Mouse (Mus musculus): ENCODE data around the gene Hnrnpc. TPM values are rescaled to one million over a fixed set of nuclear protein-coding genes. Genes with fewer than 3 reads are reported as not detected.
"Not testable (repeated sequence)": the region's sequence is repeated elsewhere in the genome, so short reads cannot be mapped to it uniquely, and the experiment has no call there.

The Hnrnpc gene
- total RNA-seq, 1 experiment from 2014 or later: 426 TPM

DNA sequence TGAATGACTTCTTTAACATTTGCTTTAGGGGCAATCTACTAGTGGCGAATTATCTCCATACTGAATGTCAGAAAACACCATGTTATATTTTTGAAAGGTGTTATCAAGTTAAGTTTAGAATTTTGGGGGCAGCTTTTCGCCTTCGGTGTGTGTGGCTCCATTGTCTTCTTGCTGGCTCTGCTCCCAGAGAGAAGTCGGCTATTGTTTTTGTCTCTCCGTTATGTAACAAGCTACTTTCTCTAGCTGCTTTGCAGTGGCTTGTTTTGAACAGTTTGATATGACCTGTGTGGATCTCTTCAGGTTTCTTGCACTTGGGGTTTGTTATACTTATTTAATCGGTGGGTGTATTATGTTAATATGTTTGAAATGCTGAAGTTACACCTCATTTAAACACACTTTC, 60.4 kb downstream of the Hnrnpc start:
- no peak for ATAC-seq (ENCODE audit: extremely low read depth, insufficient number of reproducible peaks, low FRiP score, poor library complexity, severe bottlenecking)

DNA sequence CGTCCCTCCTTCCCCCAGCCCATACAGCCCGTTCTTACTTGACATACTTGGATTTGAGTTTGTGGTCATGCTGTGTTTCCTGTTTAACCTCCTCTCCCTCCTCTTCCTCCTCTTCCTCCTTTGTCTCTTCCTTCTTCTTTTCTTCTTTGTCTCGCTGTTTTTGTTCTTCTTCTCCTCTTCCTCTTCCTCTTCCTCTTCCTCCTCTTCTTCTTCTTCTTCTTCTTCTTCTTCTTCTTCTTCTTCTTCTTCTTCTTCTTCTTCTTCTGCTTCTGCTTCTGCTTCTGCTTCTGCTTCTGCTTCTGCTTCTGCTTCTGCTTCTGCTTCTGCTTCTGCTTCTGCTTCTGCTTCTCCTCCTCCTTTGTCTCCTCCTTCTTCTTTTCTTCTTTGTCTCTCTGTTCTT, 61.5 kb downstream of the Hnrnpc start, which contains the start of gene Olfr221:
Olfr221 (minus strand) TSS at position 101 of the 400 bp plus-strand sequence.
- not testable (repeated sequence) for ATAC-seq (ENCODE audit: extremely low read depth, insufficient number of reproducible peaks, low FRiP score, poor library complexity, severe bottlenecking)

DNA sequence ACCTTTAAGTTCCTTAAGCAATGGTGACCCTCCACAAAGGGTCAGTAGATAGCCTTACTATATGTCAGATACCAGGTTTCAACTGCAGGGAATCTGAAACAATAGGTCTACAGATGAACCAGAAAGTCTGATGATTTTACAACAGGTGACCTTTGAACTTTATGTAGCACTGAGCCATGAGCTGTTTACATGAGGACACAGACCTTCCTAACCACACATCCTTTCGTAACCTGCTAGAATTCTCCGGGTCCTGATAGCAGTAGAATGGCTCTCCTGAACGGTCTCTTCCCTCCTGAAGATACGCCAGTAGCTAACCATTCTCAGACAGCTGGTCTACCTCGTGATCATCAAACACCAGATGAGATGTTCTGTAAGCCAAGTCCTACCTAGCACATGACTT, 64.5 kb downstream of the Hnrnpc start:
- no peak for ATAC-seq (ENCODE audit: extremely low read depth, insufficient number of reproducible peaks, low FRiP score, poor library complexity, severe bottlenecking)

DNA sequence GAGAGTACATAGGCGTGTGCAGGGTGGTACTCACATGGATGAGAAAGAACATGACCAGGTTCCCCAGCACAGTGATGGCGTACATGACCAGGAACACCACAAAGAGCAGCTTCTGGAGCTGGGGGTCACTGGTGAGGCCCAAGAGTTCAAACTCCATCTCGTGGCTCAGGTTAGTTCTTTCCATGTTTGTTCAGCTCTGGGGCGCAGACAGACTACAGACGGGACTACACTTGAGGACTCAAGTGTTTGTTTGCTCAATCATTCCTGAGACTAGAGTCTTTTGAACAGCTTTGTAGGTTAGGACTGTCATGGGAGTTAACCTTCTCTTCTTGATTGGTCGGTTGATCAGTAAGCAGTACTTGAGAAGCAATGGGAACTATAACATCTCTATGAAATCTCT, 67.9 kb downstream of the Hnrnpc start:
- no peak for ATAC-seq (ENCODE audit: extremely low read depth, insufficient number of reproducible peaks, low FRiP score, poor library complexity, severe bottlenecking)

DNA sequence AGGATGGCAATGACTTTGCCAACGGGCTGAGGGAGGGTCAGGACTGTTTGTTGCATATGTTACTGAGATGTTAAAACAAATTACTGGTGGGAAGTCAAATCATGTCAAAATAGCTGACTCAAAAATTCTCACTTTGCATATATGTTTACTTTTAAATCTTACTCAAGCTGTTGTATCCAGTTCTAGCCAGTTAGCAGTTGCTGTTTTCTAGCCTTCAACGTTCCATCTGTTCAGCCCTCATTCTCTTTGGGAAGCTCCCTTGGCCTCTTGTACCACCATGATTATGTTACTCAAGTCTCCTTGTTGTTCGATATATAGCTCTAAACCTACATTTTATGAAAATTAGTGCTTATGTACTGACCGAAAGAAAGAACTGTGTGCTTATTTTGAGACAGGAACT, 77.5 kb downstream of the Hnrnpc start:
- no peak for ATAC-seq (ENCODE audit: extremely low read depth, insufficient number of reproducible peaks, low FRiP score, poor library complexity, severe bottlenecking)

DNA sequence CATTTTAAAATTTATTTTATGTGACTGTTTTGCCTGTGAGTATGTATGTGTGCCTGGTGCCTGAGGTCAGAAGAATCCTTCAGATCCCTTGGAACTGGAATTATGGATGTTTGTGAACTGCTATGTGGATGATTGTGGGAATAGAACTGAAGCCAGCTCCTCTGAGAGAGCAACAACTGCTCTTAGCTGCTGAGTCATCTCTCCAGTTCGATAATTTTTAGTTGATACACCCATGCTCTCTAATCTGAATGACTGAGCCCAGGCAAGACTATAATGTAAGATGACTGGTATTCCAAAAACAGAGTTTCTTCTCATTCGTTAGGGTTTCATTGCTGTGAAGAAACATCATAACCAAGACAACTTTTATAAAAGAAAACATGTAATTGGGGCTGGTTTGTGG, 79.7 kb downstream of the Hnrnpc start:
- no peak for ATAC-seq (ENCODE audit: extremely low read depth, insufficient number of reproducible peaks, low FRiP score, poor library complexity, severe bottlenecking)

Other genes with a start within 250 kb of the Hnrnpc start
- 23.1 and 25.8 TPM in 2 replicates for gene Mettl17, start 219.2 kb downstream of the Hnrnpc start, total RNA-seq (2017)
- 0.37 and 0.58 TPM in 2 replicates for gene Slc39a2, start 211.1 kb downstream of the Hnrnpc start, total RNA-seq (2017)
- 0.74 and 4.7 TPM in 2 replicates for gene Ndrg2, start 189.9 kb downstream of the Hnrnpc start, total RNA-seq (2017)
- not detected in 2 replicates for gene Tppp2, start 185.6 kb downstream of the Hnrnpc start, total RNA-seq (2017)
- not detected in 2 replicates for gene Rnase13, start 181.3 kb downstream of the Hnrnpc start, total RNA-seq (2017)
- 1.5 TPM in 1 of 2 replicates, not detected in the other for gene Arhgef40, start 119.3 kb downstream of the Hnrnpc start, total RNA-seq (2017)
- gene Tmem253, start 88.4 kb downstream of the Hnrnpc start, total RNA-seq (2017): not detected in 2 replicates
- 5.1 and 5.8 TPM in 2 replicates for gene Zfp219, start 83.3 kb downstream of the Hnrnpc start, total RNA-seq (2017)
- gene Olfr221, start 61.6 kb downstream of the Hnrnpc start, total RNA-seq (2017): not detected in 2 replicates
- gene Rpgrip1, start 6.7 kb upstream of the Hnrnpc start, total RNA-seq (2017): 42.0 and 46.1 TPM in 2 replicates
- gene Supt16, start 93.4 kb upstream of the Hnrnpc start, total RNA-seq (2017): 97.9 and 102 TPM in 2 replicates
- gene Chd8, start 153.8 kb upstream of the Hnrnpc start, total RNA-seq (2017): 155 and 214 TPM in 2 replicates
- 55.7 and 61.0 TPM in 2 replicates for gene Tox4, start 175.1 kb upstream of the Hnrnpc start, total RNA-seq (2017)
- 12.2 and 16.8 TPM in 2 replicates for gene Rab2b, start 175.5 kb upstream of the Hnrnpc start, total RNA-seq (2017)
- gene Mettl3, start 201.1 kb upstream of the Hnrnpc start, total RNA-seq (2017): 88.0 and 97.4 TPM in 2 replicates
- 0.35 TPM in 1 of 2 replicates, not detected in the other for gene Sall2, start 224.7 kb upstream of the Hnrnpc start, total RNA-seq (2017)

Data from neutrophil, adult 5-6 weeks (primary cell).